8 mouse cellular contexts compared by ENCODE assay signal in genomic region chrX:99442778-99443527, GRCm38 (mm10). TPM values are rescaled to one million over a fixed set of nuclear protein-coding genes. Genes with fewer than 3 reads are reported as not detected.
DNase-seq lines count a peak whose midpoint lies in the region; ATAC-seq and TF ChIP-seq lines count a peak whose summit lies in the region.

No protein-coding gene starts in this region.

- no peak for ATAC-seq in heart, postnatal 0 days (ENCODE audit: insufficient read depth, low read depth)
- ATAC-seq in stomach, embryonic 16.5 days (ENCODE audit: insufficient read depth, low FRiP score), result peak; percentile 72; the same call in 1 of the 2 replicates
- no peak for ATAC-seq in cerebellum, adult (ENCODE audit: insufficient number of reproducible peaks, low FRiP score, low TSS enrichment)

- WGBS in heart, postnatal 0 days, result 33% methylated on average over 26 of the region's 38 CpGs
- 27% methylated on average over 36 of the region's 38 CpGs for whole genome bisulfite sequencing in stomach, embryonic 16.5 days

- H3K27ac ChIP-seq in heart, postnatal 0 days (ENCODE audit: low read depth), result no peak overlapping the region
- peak overlapping the region; percentile 80 for H3K27ac ChIP-seq in stomach, embryonic 16.5 days (ENCODE audit: low read length)

- no peaks in the 10 kb centered on the region for H3K4me1 ChIP-seq in heart, postnatal 0 days (ENCODE audit: control insufficient read depth, insufficient read depth)
- peaks cover 3% of the 10 kb centered on the region; the same call in 1 of the 2 replicates for H3K4me1 ChIP-seq in stomach, embryonic 16.5 days (ENCODE audit: control insufficient read depth, insufficient read depth, low read length)

- H3K4me2 ChIP-seq in heart, postnatal 0 days (ENCODE audit: low read depth, low read length), result peak overlapping the region; percentile 12; the same call in 1 of the 2 replicates
- peak overlapping the region; percentile 45 for H3K4me2 ChIP-seq in stomach, embryonic 16.5 days (ENCODE audit: low read depth, low read length)

- H3K4me3 ChIP-seq in heart, postnatal 0 days (ENCODE audit: low read depth, low read length), result no peak overlapping the region
- H3K4me3 ChIP-seq in stomach, embryonic 16.5 days (replicated peaks; ENCODE audit: low read length), result 0 out of 2 replicates have a peak overlapping the region, but pooled peaks have one; percentile 11

- H3K9me3 ChIP-seq in heart, postnatal 0 days (replicated peaks; ENCODE audit: control insufficient read depth, low read length), result no peaks in the 10 kb centered on the region
- no peaks in the 10 kb centered on the region for H3K9me3 ChIP-seq in stomach, embryonic 16.5 days (replicated peaks; ENCODE audit: control insufficient read depth, low read length)

- no peaks in the 10 kb centered on the region for H3K27me3 ChIP-seq in heart, postnatal 0 days (ENCODE audit: control insufficient read depth, insufficient read depth, low read length)
- peaks cover 1% of the 10 kb centered on the region; the same call in 1 of the 2 replicates for H3K27me3 ChIP-seq in stomach, embryonic 16.5 days (ENCODE audit: control insufficient read depth, insufficient read depth, low read length)

- no peak overlapping the region for H3K9ac ChIP-seq in heart, postnatal 0 days (replicated peaks; ENCODE audit: low read depth, low read length)
- H3K9ac ChIP-seq in stomach, embryonic 16.5 days (ENCODE audit: low read length), result peak overlapping the region; percentile 52

- peak; percentile 42 for DNase-seq in retina, postnatal 1 day
- DNase-seq in retina, embryonic 14.5 days (ENCODE audit: low spot score), result no peak
- no peak for DNase-seq in heart, postnatal 0 days (ENCODE audit: low spot score)
- DNase-seq in liver, result peak; percentile 17
- no peak for DNase-seq in adrenal gland, postnatal 25 days
- no peak for DNase-seq in T-cell, adult 2 months (ENCODE audit: low spot score)

- H3K36me3 ChIP-seq in heart, postnatal 0 days (replicated peaks; ENCODE audit: control insufficient read depth, insufficient read depth, low read length), result no peaks in the 10 kb centered on the region
- H3K36me3 ChIP-seq in stomach, embryonic 16.5 days (ENCODE audit: control insufficient read depth, insufficient read depth, low read length), result no peaks in the 10 kb centered on the region

- TF ChIP-seq CTCF in heart, postnatal 0 days (IDR thresholded peaks at IDR 0.05; ENCODE audit: low read depth), result no peak

- TF ChIP-seq EP300 in heart, postnatal 0 days (IDR thresholded peaks at IDR 0.05; ENCODE audit: low read depth), result no peak

RNA-seq across cellular contexts. Expression of gene Pja1, which starts 28.1 kb away (rescaled TPM):
- total RNA-seq in heart, postnatal 0 days (2014; rRNA removed; ENCODE audit: low replicate concordance), result 29.1 and 49.7 TPM in 2 replicates
- polyA plus RNA-seq in heart, postnatal 0 days (2015; fragmentation: Nextera tagmentation; extraction: Ambion mirVana), result 71.3 and 72.1 TPM in 2 replicates
- 148 and 149 TPM in 2 replicates for polyA plus RNA-seq in stomach, embryonic 16.5 days (2015; fragmentation: Nextera tagmentation; extraction: Ambion mirVana)
- 100 and 103 TPM in 2 replicates for total RNA-seq in adrenal gland, postnatal 25 days (2021)

Comparison
In these comparisons a context has a peak if more than half of its experiments do, and no peak if none do; other contexts are left out.
1. DNase-seq: peak in retina, postnatal 1 day (single experiment) and liver (single experiment); none in retina, embryonic 14.5 days (single experiment), heart, postnatal 0 days (single experiment), adrenal gland, postnatal 25 days (single experiment) and T-cell, adult 2 months (single experiment).